Mouse (Mus musculus) myocyte (in vitro differentiated cells): ENCODE results near the gene Ush1c.
"Not testable (repeated sequence)": the region's sequence is repeated elsewhere in the genome, so short reads cannot be mapped to it uniquely, and the experiment has no call there.

Experiments used
- E2F4 ChIP-seq: IDR thresholded peaks from one replicate; pipeline ENCODE4 v1.6.1; 2011; ENCODE audit warnings: mild to moderate bottlenecking, control low read depth, moderate library complexity; ENCODE audit not compliant: insufficient read depth
- MAX ChIP-seq: IDR thresholded peaks from one replicate; pipeline ENCODE4 v1.6.1; 2011; ENCODE audit warnings: low read depth, mild to moderate bottlenecking, control low read depth
- POLR2A ChIP-seq: IDR thresholded peaks from one replicate; pipeline ENCODE4 v1.6.1; 2011; ENCODE audit warnings: low read depth, mild to moderate bottlenecking, control low read depth, moderate library complexity; ENCODE audit not compliant: insufficient read length
- POLR2AphosphoS2 ChIP-seq: IDR thresholded peaks from one replicate; pipeline ENCODE4 v1.6.1; 2011; ENCODE audit warnings: low read depth, control low read depth; ENCODE audit not compliant: insufficient read length
- REST ChIP-seq: IDR thresholded peaks from one replicate; pipeline ENCODE4 v1.6.1; 2011; ENCODE audit warnings: mild to moderate bottlenecking, control low read depth, moderate library complexity; ENCODE audit not compliant: insufficient read depth, insufficient read length
- TCF12 ChIP-seq: IDR thresholded peaks from one replicate; pipeline ENCODE4 v1.6.1; 2011; ENCODE audit warnings: mild to moderate bottlenecking, control low read depth; ENCODE audit not compliant: poor library complexity, insufficient read depth, severe bottlenecking
- TCF3 ChIP-seq: IDR thresholded peaks from one replicate; pipeline ENCODE4 v1.6.1; 2011; ENCODE audit warnings: low read depth, control low read depth; ENCODE audit not compliant: insufficient read length
- USF1 ChIP-seq: IDR thresholded peaks from one replicate; pipeline ENCODE4 v1.6.1; 2011; ENCODE audit warnings: low read depth, mild to moderate bottlenecking, control low read depth, moderate library complexity

- TF ChIP-seq POLR2AphosphoS2, POLR2A, TCF3, E2F4, MAX, REST, TCF12, USF1: not testable (repeated sequence)
Observed at GRCm38 (mm10) chr7:46168980-46169379, 69.3 kb downstream of the Ush1c start.
